Mouse (Mus musculus): ENCODE results near the gene Ttll13. TPM values are rescaled to one million over a fixed set of nuclear protein-coding genes. Genes with fewer than 3 reads are reported as not detected.

The Ttll13 gene
- polyA plus RNA-seq, 1 experiment from 2014 or later = 0.31 TPM

- Histone ChIP-seq H3K27ac (ENCODE audit: low read depth, low read length) (no peak overlapping the region), H3K9ac (ENCODE audit: low read depth, low read length) (no peak overlapping the region), H3K36me3 (ENCODE audit: control insufficient read depth, insufficient read depth, low read length) (0 out of 2 replicates have a peak, but pooled peaks cover 2% of the 10 kb centered on the region), H3K4me3 (ENCODE audit: low read depth, low read length) (no peak overlapping the region), H3K4me1 (ENCODE audit: control insufficient read depth, insufficient read depth, low read length) (peaks cover 2% of the 10 kb centered on the region; the same call in 1 of the 2 replicates), H3K27me3 (ENCODE audit: control insufficient read depth, insufficient read depth, low read length) (no peaks in the 10 kb centered on the region), H3K4me2 (no peak overlapping the region), H3K9me3 (replicated peaks; ENCODE audit: control insufficient read depth, low read length) (no peaks in the 10 kb centered on the region)
- 86% methylated on average over 4 of the region's 4 CpGs for WGBS (ENCODE audit: insufficient replicate concordance)
- no peak for ATAC-seq (replicated peaks; ENCODE audit: insufficient number of reproducible peaks, low FRiP score, low TSS enrichment)
Observed at GRCm38 (mm10) chr7:80244851-80245250, 1.3 kb upstream of the Ttll13 start.

GRCm38 (mm10) chr7:80246859-80247258 lies 683 bp downstream of the Ttll13 start:
- no peak for ATAC-seq (replicated peaks; ENCODE audit: insufficient number of reproducible peaks, low FRiP score, low TSS enrichment)
- peak overlapping the region; percentile 54 for H3K4me3 ChIP-seq (ENCODE audit: low read depth, low read length)
- no peaks in the 10 kb centered on the region for H3K9me3 ChIP-seq (replicated peaks; ENCODE audit: control insufficient read depth, low read length)
- H3K4me1 ChIP-seq (ENCODE audit: control insufficient read depth, insufficient read depth, low read length) = peaks cover 2% of the 10 kb centered on the region; the same call in 1 of the 2 replicates
- H3K4me2 ChIP-seq = peak overlapping the region; percentile 65
- H3K27me3 ChIP-seq (ENCODE audit: control insufficient read depth, insufficient read depth, low read length) = no peaks in the 10 kb centered on the region
- H3K27ac ChIP-seq (ENCODE audit: low read depth, low read length) = peak overlapping the region; percentile 86; the same call in 1 of the 2 replicates
- H3K9ac ChIP-seq (ENCODE audit: low read depth, low read length) = peak overlapping the region; percentile 66
- H3K36me3 ChIP-seq (ENCODE audit: control insufficient read depth, insufficient read depth, low read length) = no peaks in the 10 kb centered on the region
- WGBS (ENCODE audit: insufficient replicate concordance) = 31% methylated on average over 7 of the region's 7 CpGs

GRCm38 (mm10) chr7:80252437-80252836 lies 6.3 kb downstream of the Ttll13 start:
- Histone ChIP-seq H3K4me3 (ENCODE audit: low read depth, low read length) (no peak overlapping the region), H3K4me1 (ENCODE audit: control insufficient read depth, insufficient read depth, low read length) (no peaks in the 10 kb centered on the region), H3K27ac (ENCODE audit: low read depth, low read length) (no peak overlapping the region), H3K4me2 (no peak overlapping the region), H3K36me3 (ENCODE audit: control insufficient read depth, insufficient read depth, low read length) (no peaks in the 10 kb centered on the region), H3K9ac (ENCODE audit: low read depth, low read length) (no peak overlapping the region), H3K27me3 (ENCODE audit: control insufficient read depth, insufficient read depth, low read length) (no peaks in the 10 kb centered on the region), H3K9me3 (replicated peaks; ENCODE audit: control insufficient read depth, low read length) (no peaks in the 10 kb centered on the region)
- WGBS (ENCODE audit: insufficient replicate concordance) = 73% methylated on average over 7 of the region's 7 CpGs
- ATAC-seq (replicated peaks; ENCODE audit: insufficient number of reproducible peaks, low FRiP score, low TSS enrichment) = no peak

- 63% methylated on average over 11 of the region's 11 CpGs for WGBS (ENCODE audit: insufficient replicate concordance)
- Histone ChIP-seq H3K4me2 (no peak overlapping the region), H3K9me3 (replicated peaks; ENCODE audit: control insufficient read depth, low read length) (no peaks in the 10 kb centered on the region), H3K4me1 (ENCODE audit: control insufficient read depth, insufficient read depth, low read length) (no peaks in the 10 kb centered on the region), H3K36me3 (ENCODE audit: control insufficient read depth, insufficient read depth, low read length) (no peaks in the 10 kb centered on the region), H3K27me3 (ENCODE audit: control insufficient read depth, insufficient read depth, low read length) (0 out of 2 replicates have a peak, but pooled peaks cover 2% of the 10 kb centered on the region), H3K4me3 (ENCODE audit: low read depth, low read length) (no peak overlapping the region), H3K27ac (ENCODE audit: low read depth, low read length) (no peak overlapping the region), H3K9ac (ENCODE audit: low read depth, low read length) (no peak overlapping the region)
- no peak for ATAC-seq (replicated peaks; ENCODE audit: insufficient number of reproducible peaks, low FRiP score, low TSS enrichment)
Observed at GRCm38 (mm10) chr7:80252886-80253285, 6.7 kb downstream of the Ttll13 start.

- Histone ChIP-seq H3K27me3 (ENCODE audit: control insufficient read depth, insufficient read depth, low read length) (peaks cover 11% of the 10 kb centered on the region), H3K36me3 (ENCODE audit: control insufficient read depth, insufficient read depth, low read length) (no peaks in the 10 kb centered on the region), H3K4me2 (no peak overlapping the region), H3K4me1 (ENCODE audit: control insufficient read depth, insufficient read depth, low read length) (0 out of 2 replicates have a peak, but pooled peaks cover 5% of the 10 kb centered on the region), H3K27ac (ENCODE audit: low read depth, low read length) (no peak overlapping the region), H3K9ac (ENCODE audit: low read depth, low read length) (no peak overlapping the region), H3K4me3 (ENCODE audit: low read depth, low read length) (no peak overlapping the region), H3K9me3 (replicated peaks; ENCODE audit: control insufficient read depth, low read length) (no peaks in the 10 kb centered on the region)
- ATAC-seq (replicated peaks; ENCODE audit: insufficient number of reproducible peaks, low FRiP score, low TSS enrichment) = no peak
- WGBS (ENCODE audit: insufficient replicate concordance) = 66% methylated on average over 2 of the region's 2 CpGs
Observed at GRCm38 (mm10) chr7:80255981-80256380, 9.8 kb downstream of the Ttll13 start.

GRCm38 (mm10) chr7:80257706-80258105 lies 11.5 kb downstream of the Ttll13 start:
- WGBS (ENCODE audit: insufficient replicate concordance) = 56% methylated on average over 2 of the region's 2 CpGs
- Histone ChIP-seq H3K36me3 (ENCODE audit: control insufficient read depth, insufficient read depth, low read length) (no peaks in the 10 kb centered on the region), H3K27ac (ENCODE audit: low read depth, low read length) (no peak overlapping the region), H3K4me3 (ENCODE audit: low read depth, low read length) (no peak overlapping the region), H3K4me2 (no peak overlapping the region), H3K4me1 (ENCODE audit: control insufficient read depth, insufficient read depth, low read length) (peaks cover 10% of the 10 kb centered on the region; the same call in 1 of the 2 replicates), H3K27me3 (ENCODE audit: control insufficient read depth, insufficient read depth, low read length) (peaks cover 11% of the 10 kb centered on the region), H3K9me3 (replicated peaks; ENCODE audit: control insufficient read depth, low read length) (no peaks in the 10 kb centered on the region), H3K9ac (ENCODE audit: low read depth, low read length) (no peak overlapping the region)
- no peak for ATAC-seq (replicated peaks; ENCODE audit: insufficient number of reproducible peaks, low FRiP score, low TSS enrichment)

- Histone ChIP-seq H3K4me3 (ENCODE audit: low read depth, low read length) (peak within 1 kb of the TSS; percentile 76), H3K27ac (ENCODE audit: low read depth, low read length) (peak within 1 kb of the TSS; percentile 72), H3K9me3 (replicated peaks; ENCODE audit: control insufficient read depth, low read length) (no peaks in the 10 kb centered on the region), H3K4me2 (peak within 1 kb of the TSS; percentile 88), H3K4me1 (ENCODE audit: control insufficient read depth, insufficient read depth, low read length) (peaks cover 10% of the 10 kb centered on the region; the same call in 1 of the 2 replicates), H3K36me3 (ENCODE audit: control insufficient read depth, insufficient read depth, low read length) (peaks cover 7% of the 10 kb centered on the region), H3K27me3 (ENCODE audit: control insufficient read depth, insufficient read depth, low read length) (peaks cover 11% of the 10 kb centered on the region), H3K9ac (ENCODE audit: low read depth, low read length) (peak within 1 kb of the TSS; percentile 81)
- ATAC-seq (replicated peaks; ENCODE audit: insufficient number of reproducible peaks, low FRiP score, low TSS enrichment) = peak; percentile 81
- 25% methylated on average over 40 of the region's 40 CpGs for WGBS (ENCODE audit: insufficient replicate concordance)
Observed at GRCm38 (mm10) chr7:80260625-80261371, 14.6 kb downstream of the Ttll13 start, which contains the start of gene Ngrn. Gene Ngrn (plus strand): TSS chr7:80261215.

- peaks cover 11% of the 10 kb centered on the region for H3K27me3 ChIP-seq (ENCODE audit: control insufficient read depth, insufficient read depth, low read length)
- peak; percentile 54; the same call in 1 of the 2 replicates for ATAC-seq (replicated peaks; ENCODE audit: insufficient number of reproducible peaks, low FRiP score, low TSS enrichment)
- WGBS (ENCODE audit: insufficient replicate concordance) = under 1% methylated on average over 32 of the region's 32 CpGs
- no peaks in the 10 kb centered on the region for H3K9me3 ChIP-seq (replicated peaks; ENCODE audit: control insufficient read depth, low read length)
- H3K27ac ChIP-seq (ENCODE audit: low read depth, low read length) = peak overlapping the region; percentile 72
- H3K9ac ChIP-seq (ENCODE audit: low read depth, low read length) = peak overlapping the region; percentile 81
- H3K4me3 ChIP-seq (ENCODE audit: low read depth, low read length) = peak overlapping the region; percentile 76
- H3K4me2 ChIP-seq = peak overlapping the region; percentile 88
- H3K4me1 ChIP-seq (ENCODE audit: control insufficient read depth, insufficient read depth, low read length) = peaks cover 10% of the 10 kb centered on the region; the same call in 1 of the 2 replicates
- H3K36me3 ChIP-seq (ENCODE audit: control insufficient read depth, insufficient read depth, low read length) = peaks cover 9% of the 10 kb centered on the region
Observed at GRCm38 (mm10) chr7:80261372-80261990, 15.3 kb downstream of the Ttll13 start.

All from heart, embryonic 11.5 days (tissue).